25 mouse cellular contexts compared by ENCODE assay signal in genomic region chr15:63957553-63957952, GRCm38 (mm10). TPM values are rescaled to one million over a fixed set of nuclear protein-coding genes. Genes with fewer than 3 reads are reported as not detected.
DNase-seq lines count a peak whose midpoint lies in the region; ATAC-seq and TF ChIP-seq lines count a peak whose summit lies in the region.
"Had no signal": no experiment of that assay in that cellular context is flagged by ENCODE, and none has a peak within 500 bp of the region (broad histone marks: within the 10 kb centered on the region; RNA-seq: fewer than 3 reads in every experiment).

No protein-coding gene starts in this region.

- no peak overlapping the region for H3K9ac ChIP-seq in embryonic facial prominence, embryonic 14.5 days (ENCODE audit: low read depth, low read length)
- H3K9ac ChIP-seq in kidney, embryonic 15.5 days, result no peak overlapping the region
- H3K9ac ChIP-seq in stomach, embryonic 15.5 days, result no peak overlapping the region
- no peak overlapping the region for H3K9ac ChIP-seq in stomach, postnatal 0 days (ENCODE audit: low read length)
- no peak overlapping the region for H3K9ac ChIP-seq in hindbrain, postnatal 0 days (replicated peaks; ENCODE audit: low read length)
- H3K9ac ChIP-seq: embryonic facial prominence, embryonic 12.5 days; forebrain, embryonic 12.5 days; hindbrain, embryonic 13.5 days had no signal

- TF ChIP-seq POLR2A in kidney, adult 2 months (IDR thresholded peaks at IDR 0.05; ENCODE audit: low read depth, low read length), result no peak

- DNase-seq in embryonic facial prominence, embryonic 14.5 days (ENCODE audit: low spot score), result peak; percentile 3
- no peak for DNase-seq in embryonic facial prominence, embryonic 10.5 days (ENCODE audit: low spot score)
- DNase-seq in kidney, adult 2 months, result peak; percentile 5
- no peak for DNase-seq in stomach, postnatal 0 days (ENCODE audit: low spot score)
- DNase-seq in hindbrain, postnatal 0 days (ENCODE audit: low spot score), result no peak
- DNase-seq in ovary, postnatal 36 days (ENCODE audit: low spot score), result no peak
- DNase-seq: adrenal gland, postnatal 14 days; cerebellum, adult 2 months; cerebellum, postnatal 10 days; embryo, embryonic 11 days; gastrocnemius, postnatal 36 days; heart, adult 18-20 months; heart, postnatal 14 days had no signal

- H3K27ac ChIP-seq in embryonic facial prominence, embryonic 14.5 days (replicated peaks; ENCODE audit: low read depth, low read length), result no peak overlapping the region
- no peak overlapping the region for H3K27ac ChIP-seq in embryonic facial prominence, embryonic 10.5 days (replicated peaks)
- no peak overlapping the region for H3K27ac ChIP-seq in kidney, adult 2 months (ENCODE audit: insufficient read depth, low read depth, low read length)
- H3K27ac ChIP-seq in kidney, embryonic 15.5 days, result no peak overlapping the region
- H3K27ac ChIP-seq in stomach, embryonic 15.5 days, result no peak overlapping the region
- H3K27ac ChIP-seq in stomach, postnatal 0 days (replicated peaks), result no peak overlapping the region
- no peak overlapping the region for H3K27ac ChIP-seq in hindbrain, postnatal 0 days
- H3K27ac ChIP-seq: embryonic facial prominence, embryonic 12.5 days; forebrain, embryonic 12.5 days; heart, embryonic 10.5 days; hindbrain, embryonic 13.5 days had no signal

- H3K4me1 ChIP-seq in embryonic facial prominence, embryonic 14.5 days (ENCODE audit: control insufficient read depth, insufficient read depth, low read length), result no peaks in the 10 kb centered on the region
- no peaks in the 10 kb centered on the region for H3K4me1 ChIP-seq in embryonic facial prominence, embryonic 10.5 days
- no peaks in the 10 kb centered on the region; the same call in 1 of the 2 replicates for H3K4me1 ChIP-seq in kidney, adult 2 months (ENCODE audit: control insufficient read depth, insufficient read depth, low read length)
- H3K4me1 ChIP-seq in kidney, embryonic 15.5 days, result no peaks in the 10 kb centered on the region
- H3K4me1 ChIP-seq in stomach, embryonic 15.5 days, result no peaks in the 10 kb centered on the region
- no peaks in the 10 kb centered on the region for H3K4me1 ChIP-seq in stomach, postnatal 0 days (replicated peaks; ENCODE audit: control insufficient read depth, insufficient read depth)
- no peaks in the 10 kb centered on the region for H3K4me1 ChIP-seq in hindbrain, postnatal 0 days (ENCODE audit: insufficient read depth, low read length)
- H3K4me1 ChIP-seq: embryonic facial prominence, embryonic 12.5 days; forebrain, embryonic 12.5 days; heart, embryonic 10.5 days; hindbrain, embryonic 13.5 days had no signal

- no peak for TF ChIP-seq CTCF in kidney, adult 2 months (conservative IDR thresholded peaks at IDR 0.05; ENCODE audit: insufficient read depth, insufficient read length, low read depth, low read length)
- no peak for TF ChIP-seq CTCF in stomach, postnatal 0 days (IDR thresholded peaks at IDR 0.05; ENCODE audit: low read depth)
- TF ChIP-seq CTCF in hindbrain, postnatal 0 days (IDR thresholded peaks at IDR 0.05; ENCODE audit: low read depth), result no peak

- no peak overlapping the region for H3K4me2 ChIP-seq in embryonic facial prominence, embryonic 14.5 days (ENCODE audit: low read depth, low read length)
- H3K4me2 ChIP-seq in kidney, embryonic 15.5 days, result no peak overlapping the region
- no peak overlapping the region for H3K4me2 ChIP-seq in stomach, embryonic 15.5 days
- no peak overlapping the region for H3K4me2 ChIP-seq in stomach, postnatal 0 days (replicated peaks; ENCODE audit: low read depth)
- H3K4me2 ChIP-seq in hindbrain, postnatal 0 days (ENCODE audit: low read depth, low read length), result no peak overlapping the region
- H3K4me2 ChIP-seq: embryonic facial prominence, embryonic 12.5 days; forebrain, embryonic 12.5 days; hindbrain, embryonic 13.5 days had no signal

- TF ChIP-seq EP300 in stomach, postnatal 0 days (optimal IDR thresholded peaks at IDR 0.05), result no peak

- H3K27me3 ChIP-seq in embryonic facial prominence, embryonic 14.5 days (replicated peaks; ENCODE audit: control insufficient read depth, insufficient read depth, low read length), result no peaks in the 10 kb centered on the region
- no peaks in the 10 kb centered on the region for H3K27me3 ChIP-seq in embryonic facial prominence, embryonic 10.5 days (replicated peaks; ENCODE audit: low read depth, poor library complexity, severe bottlenecking)
- H3K27me3 ChIP-seq in kidney, adult 2 months (replicated peaks; ENCODE audit: control insufficient read depth, insufficient read depth, low read length), result no peaks in the 10 kb centered on the region
- no peaks in the 10 kb centered on the region for H3K27me3 ChIP-seq in kidney, embryonic 15.5 days
- H3K27me3 ChIP-seq in stomach, embryonic 15.5 days (replicated peaks), result no peaks in the 10 kb centered on the region
- H3K27me3 ChIP-seq in stomach, postnatal 0 days (ENCODE audit: control insufficient read depth, insufficient read depth, low read length), result no peaks in the 10 kb centered on the region
- H3K27me3 ChIP-seq in hindbrain, postnatal 0 days (ENCODE audit: insufficient read depth, low read length), result no peaks in the 10 kb centered on the region
- H3K27me3 ChIP-seq: embryonic facial prominence, embryonic 12.5 days; forebrain, embryonic 12.5 days; hindbrain, embryonic 13.5 days; Patski had no signal

- H3K9me3 ChIP-seq in embryonic facial prominence, embryonic 14.5 days (ENCODE audit: control insufficient read depth, low read length), result no peaks in the 10 kb centered on the region
- no peaks in the 10 kb centered on the region for H3K9me3 ChIP-seq in embryonic facial prominence, embryonic 10.5 days
- H3K9me3 ChIP-seq in kidney, embryonic 15.5 days (replicated peaks), result no peaks in the 10 kb centered on the region
- H3K9me3 ChIP-seq in stomach, embryonic 15.5 days, result no peaks in the 10 kb centered on the region
- H3K9me3 ChIP-seq in stomach, postnatal 0 days (ENCODE audit: control insufficient read depth, low read length), result no peaks in the 10 kb centered on the region
- H3K9me3 ChIP-seq in hindbrain, postnatal 0 days (ENCODE audit: low read length), result no peaks in the 10 kb centered on the region
- H3K9me3 ChIP-seq: embryonic facial prominence, embryonic 12.5 days; forebrain, embryonic 12.5 days; heart, embryonic 10.5 days; hindbrain, embryonic 13.5 days had no signal

- no peak overlapping the region for H3K4me3 ChIP-seq in embryonic facial prominence, embryonic 14.5 days (ENCODE audit: low read depth, low read length)
- H3K4me3 ChIP-seq in embryonic facial prominence, embryonic 10.5 days, result no peak overlapping the region
- no peak overlapping the region for H3K4me3 ChIP-seq in kidney, adult 2 months (ENCODE audit: insufficient read depth, low read depth, low read length)
- no peak overlapping the region for H3K4me3 ChIP-seq in kidney, embryonic 15.5 days (replicated peaks)
- H3K4me3 ChIP-seq in stomach, embryonic 15.5 days (replicated peaks), result no peak overlapping the region
- H3K4me3 ChIP-seq in stomach, postnatal 0 days (ENCODE audit: low read depth, low read length), result no peak overlapping the region
- no peak overlapping the region for H3K4me3 ChIP-seq in hindbrain, postnatal 0 days (ENCODE audit: low read length)
- H3K4me3 ChIP-seq: embryonic facial prominence, embryonic 12.5 days; forebrain, embryonic 12.5 days; heart, embryonic 10.5 days; hindbrain, embryonic 13.5 days had no signal

- ATAC-seq in embryonic facial prominence, embryonic 14.5 days (ENCODE audit: low read depth), result no peak
- no peak for ATAC-seq in kidney, embryonic 15.5 days (replicated peaks; ENCODE audit: low FRiP score)
- peak; percentile 31; the same call in 1 of the 2 replicates for ATAC-seq in stomach, embryonic 15.5 days (ENCODE audit: insufficient read depth, low FRiP score, low read depth)
- no peak for ATAC-seq in stomach, postnatal 0 days (ENCODE audit: low FRiP score, low TSS enrichment)
- no peak for ATAC-seq in hindbrain, postnatal 0 days
- ATAC-seq: activated CD4-positive, CD25-positive, alpha-beta regulatory T cell, adult 4 months; forebrain, embryonic 16.5 days; Patski had no signal

- no peaks in the 10 kb centered on the region for H3K36me3 ChIP-seq in embryonic facial prominence, embryonic 14.5 days (ENCODE audit: control insufficient read depth, insufficient read depth, low read length)
- H3K36me3 ChIP-seq in embryonic facial prominence, embryonic 10.5 days (replicated peaks), result no peaks in the 10 kb centered on the region
- H3K36me3 ChIP-seq in kidney, adult 2 months (ENCODE audit: control insufficient read depth, insufficient read depth, low read length), result no peaks in the 10 kb centered on the region
- no peaks in the 10 kb centered on the region for H3K36me3 ChIP-seq in kidney, embryonic 15.5 days
- H3K36me3 ChIP-seq in stomach, embryonic 15.5 days, result no peaks in the 10 kb centered on the region
- H3K36me3 ChIP-seq in stomach, postnatal 0 days (ENCODE audit: control insufficient read depth, insufficient read depth, low read length), result no peaks in the 10 kb centered on the region
- no peaks in the 10 kb centered on the region for H3K36me3 ChIP-seq in hindbrain, postnatal 0 days (ENCODE audit: insufficient read depth, low read length)
- H3K36me3 ChIP-seq: embryonic facial prominence, embryonic 12.5 days; forebrain, embryonic 12.5 days; heart, embryonic 10.5 days; hindbrain, embryonic 13.5 days had no signal

RNA-seq across cellular contexts. Expression of gene Gsdmc4, which starts 45.5 kb away (rescaled TPM):
- 0.13 TPM in 1 of 2 replicates, not detected in the other for polyA plus RNA-seq in embryonic facial prominence, embryonic 14.5 days (2014; fragmentation: Nextera tagmentation; extraction: Ambion mirVana)
- not detected in 2 replicates for polyA plus RNA-seq in embryonic facial prominence, embryonic 10.5 days (2016; fragmentation: Nextera tagmentation; extraction: Ambion mirVana)
- polyA plus RNA-seq in kidney, adult 2 months (2012; rRNA removed), result 0.05 and 0.10 TPM in 2 replicates
- polyA plus RNA-seq in kidney, embryonic 15.5 days (2015; fragmentation: Nextera tagmentation; extraction: Ambion mirVana), result 0.09 and 0.58 TPM in 2 replicates
- polyA plus RNA-seq in stomach, embryonic 15.5 days (2015; fragmentation: Nextera tagmentation; extraction: Ambion mirVana), result 1.1 and 1.4 TPM in 2 replicates
- 1.8 and 1.9 TPM in 2 replicates for polyA plus RNA-seq in stomach, postnatal 0 days (2015; fragmentation: Nextera tagmentation; extraction: Ambion mirVana)
- not detected in 2 replicates for total RNA-seq in hindbrain, postnatal 0 days (2014; rRNA removed)
- not detected in 2 replicates for polyA plus RNA-seq in hindbrain, postnatal 0 days (2015; fragmentation: Nextera tagmentation; extraction: Ambion mirVana)
- total RNA-seq: adrenal gland, adult 18-20 months; adrenal gland, postnatal 14 days; gastrocnemius, postnatal 36 days; heart, adult 18-20 months; heart, postnatal 14 days; hematopoietic stem cell, adult 5-6 weeks had no signal
- polyA plus RNA-seq: cerebellum, adult 2 months; forebrain, embryonic 12.5 days; forebrain, embryonic 16.5 days; heart, embryonic 10.5 days; heart, embryonic 14.5 days; hindbrain, embryonic 13.5 days had no signal

Comparison
In these comparisons a context has a peak if more than half of its experiments do, and no peak if none do; other contexts are left out.
1. DNase-seq: peak in embryonic facial prominence, embryonic 14.5 days (single experiment) and kidney, adult 2 months (single experiment); none in embryonic facial prominence, embryonic 10.5 days (single experiment), stomach, postnatal 0 days (single experiment), hindbrain, postnatal 0 days (single experiment) and ovary, postnatal 36 days (single experiment).